Mouse (Mus musculus) embryo, embryonic 9.5 days (tissue): Measurements from ENCODE around the gene Olfr153.
A peak's percentile ranks its signal among the peaks of the same experiment; 100 is the strongest.
"Not testable (repeated sequence)": the region's sequence is repeated elsewhere in the genome, so short reads cannot be mapped to it uniquely, and the experiment has no call there.

Experiments
- DNase-seq: peaks from one replicate; pipeline ENCODE4 v3.0.0-alpha.2; 2017; ENCODE audit errors: extremely low spot score

The Olfr153 gene

GRCm38 (mm10) chr2:87531496-87531895 is at the start of gene Olfr153:
TSS of gene Olfr153 (plus strand) at chr2:87531796.
- no peak for DNase-seq

- DNase-seq: no peak
Measured at GRCm38 (mm10) chr2:87482276-87482675, 49.3 kb upstream of the Olfr153 start.

GRCm38 (mm10) chr2:87496993-87497392 is 34.6 kb upstream of the Olfr153 start, which contains the start of gene Pramel7:
TSS of gene Pramel7 (minus strand) at chr2:87497093.
- DNase-seq: not testable (repeated sequence)

GRCm38 (mm10) chr2:87506265-87506664 is 25.3 kb upstream of the Olfr153 start, which contains the start of gene Pramel6:
TSS of gene Pramel6 (plus strand) at chr2:87506565.
- DNase-seq: no peak

GRCm38 (mm10) chr2:87515046-87515445 is 16.6 kb upstream of the Olfr153 start:
- DNase-seq: no peak

- DNase-seq: no peak
Measured at GRCm38 (mm10) chr2:87515457-87516060, 16.0 kb upstream of the Olfr153 start.

GRCm38 (mm10) chr2:87516581-87516980 is 15.0 kb upstream of the Olfr153 start:
- DNase-seq: no peak

- no peak for DNase-seq
Measured at GRCm38 (mm10) chr2:87520651-87521050, 10.9 kb upstream of the Olfr153 start.

- peak; percentile 21 for DNase-seq
Measured at GRCm38 (mm10) chr2:87525899-87526616, 5.5 kb upstream of the Olfr153 start.

GRCm38 (mm10) chr2:87534826-87535225 is 3.2 kb downstream of the Olfr153 start:
- no peak for DNase-seq

GRCm38 (mm10) chr2:87545442-87545841 is 13.8 kb downstream of the Olfr153 start, which contains the start of gene Olfr1128:
TSS of gene Olfr1128 (minus strand) at chr2:87545542.
- no peak for DNase-seq

- DNase-seq: not testable (repeated sequence)
Measured at GRCm38 (mm10) chr2:87573602-87574001, 42.0 kb downstream of the Olfr153 start, which contains the start of gene Olfr1129. TSS of gene Olfr1129 (plus strand) at chr2:87573902.
